Mouse (Mus musculus) A20 (cell line): ENCODE measurements at regions not wholly inside any gene's neighbourhood (a gene's known extent, or its start where the extent isn't known, plus 50 kb on each side); places are given as distances from the start of the nearest gene placed in this dataset.

Experiments
- DNase-seq: peaks from one replicate; pipeline ENCODE4 v3.0.0-alpha.2; 2011; ENCODE audit warnings: low read depth, low spot score

DNA sequence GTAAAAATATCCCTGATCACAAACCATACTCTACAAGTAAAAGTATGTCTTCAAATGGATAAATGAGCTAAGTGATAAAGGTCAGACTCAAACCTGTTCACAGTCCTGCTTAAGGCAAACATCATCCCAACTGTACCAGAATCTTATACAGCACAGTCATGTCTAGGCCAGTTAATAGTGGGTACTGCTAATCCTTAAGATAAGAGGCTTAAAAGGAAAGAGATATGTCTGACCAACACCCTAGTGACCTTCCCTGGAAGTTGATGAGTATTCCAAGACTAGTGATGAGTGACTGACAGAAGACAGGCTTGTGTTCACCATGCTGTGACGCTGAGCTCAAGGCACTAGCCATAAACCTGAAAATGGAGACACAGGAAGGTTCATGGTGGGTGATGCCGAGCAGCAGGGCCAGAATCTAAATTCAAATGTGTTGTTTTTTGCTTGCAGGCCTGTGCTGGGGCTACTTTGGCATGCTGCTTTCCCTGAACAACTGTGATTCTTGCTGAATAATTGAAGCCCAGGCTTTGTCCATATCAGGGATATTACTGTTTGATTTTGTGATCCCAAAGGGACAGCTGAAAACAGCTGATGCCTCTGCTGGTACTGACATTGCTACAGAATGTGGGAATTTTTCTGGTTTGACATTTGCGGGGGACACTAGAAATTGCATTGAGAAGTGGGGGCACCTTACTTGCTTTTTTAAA lies 699.9 kb downstream of the 1700064H15Rik start:
- no peak for DNase-seq

DNA sequence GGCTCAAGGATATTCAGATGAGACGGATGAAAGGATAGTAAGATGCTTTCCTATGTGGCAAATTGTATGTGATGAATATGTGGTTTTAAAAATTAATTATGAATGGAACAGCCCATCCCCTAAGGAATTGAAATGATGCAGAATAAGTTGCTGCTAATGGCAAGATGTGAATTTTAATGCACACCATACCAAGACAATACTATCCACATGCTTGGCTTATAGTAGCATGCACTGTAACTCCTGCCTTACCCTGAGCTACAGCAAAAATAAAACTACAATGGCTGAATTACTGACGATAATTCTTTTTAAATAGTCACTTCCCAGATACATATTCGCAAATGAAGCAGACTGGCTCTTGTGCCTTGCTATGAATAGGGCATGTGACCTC lies 699.4 kb downstream of the 1700064H15Rik start:
- no peak for DNase-seq

DNA sequence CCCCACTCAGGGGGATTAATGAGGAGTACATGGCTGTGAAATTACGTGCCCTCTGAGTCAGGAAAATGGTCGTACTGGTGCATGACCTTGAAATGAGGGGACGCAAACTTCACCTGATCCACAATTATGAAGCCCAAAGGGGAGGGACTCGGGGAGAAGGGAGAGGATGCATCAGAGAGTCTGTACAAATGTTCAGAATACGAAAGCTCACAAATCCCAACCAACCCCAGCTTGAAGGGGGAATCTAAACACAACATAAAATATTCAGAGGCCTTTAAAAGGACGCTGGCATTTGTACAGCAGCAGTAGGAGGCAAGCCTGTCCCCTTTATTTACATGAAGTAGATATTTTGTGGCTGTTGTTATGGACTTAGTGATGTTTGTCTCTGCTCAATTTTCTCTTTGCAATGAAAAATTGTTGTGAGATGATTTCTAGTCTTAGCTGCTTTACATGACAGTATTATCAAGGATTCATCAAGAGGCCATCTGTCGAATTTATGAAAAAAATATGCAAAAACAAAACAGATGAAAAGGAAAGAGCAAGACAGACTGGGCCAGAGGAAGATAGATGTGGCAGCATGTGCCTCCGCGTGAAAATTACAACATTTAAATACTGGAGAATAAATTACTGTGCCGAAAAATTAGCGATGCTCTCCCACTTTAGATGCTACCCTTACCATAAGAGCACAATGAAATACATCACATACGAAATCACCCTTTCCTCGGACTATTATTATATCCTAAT lies 695.3 kb downstream of the 1700064H15Rik start:
- DNase-seq: no peak

DNA sequence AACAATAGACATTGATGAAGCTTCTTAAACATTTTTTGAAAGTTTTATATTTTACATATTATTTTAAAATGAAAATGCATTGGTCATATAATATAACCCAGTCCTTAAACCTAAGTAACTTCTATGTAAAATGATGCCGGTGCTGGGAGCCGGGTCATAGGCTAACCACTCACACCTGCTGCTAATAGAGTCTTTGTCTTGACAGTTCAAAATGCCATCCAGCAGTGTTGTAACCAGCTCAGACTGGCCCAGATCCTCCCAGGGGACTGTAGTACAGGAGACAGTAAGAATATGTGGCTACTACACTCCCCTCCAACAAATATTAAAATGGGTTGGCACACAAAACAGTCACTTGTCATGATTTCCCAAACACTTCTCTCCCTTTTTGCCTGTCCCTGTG lies 693.6 kb downstream of the 1700064H15Rik start:
- no peak for DNase-seq

DNA sequence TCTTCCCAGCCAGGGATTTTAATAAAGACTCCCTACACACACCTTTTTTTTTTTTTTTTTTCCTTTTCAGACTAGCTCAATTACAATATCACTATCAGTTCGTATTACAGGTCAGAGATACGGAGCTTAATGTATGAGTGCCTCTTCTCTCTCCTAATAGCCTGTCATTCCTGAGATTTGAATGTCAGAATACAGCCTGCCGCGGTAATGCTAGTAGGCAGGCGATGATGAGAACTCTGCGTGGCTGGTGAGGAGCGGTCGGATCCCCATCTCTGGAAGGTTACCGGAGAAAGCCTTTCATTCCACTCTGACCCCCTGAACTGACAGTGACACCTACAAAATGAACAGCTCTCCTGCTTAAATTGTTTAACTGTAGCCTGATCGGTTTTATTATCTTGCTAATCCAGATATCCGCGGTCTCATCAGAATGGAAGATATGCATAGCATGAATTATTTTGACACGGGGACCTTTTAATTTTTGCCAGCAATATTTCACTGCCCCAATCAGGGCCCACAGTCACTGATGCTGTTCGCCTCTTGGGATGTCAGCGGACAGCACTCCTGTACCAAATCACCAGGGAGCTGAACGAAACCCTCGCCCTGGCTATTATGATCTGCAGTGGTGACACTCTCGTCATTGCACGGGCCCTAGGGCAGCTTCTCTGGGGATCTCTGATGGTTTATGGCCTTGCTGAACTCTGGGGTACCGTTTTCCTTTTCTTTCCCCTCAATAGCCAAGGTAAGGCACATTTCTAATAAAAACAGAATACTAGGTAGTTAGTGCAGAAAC lies 690.9 kb downstream of the 1700064H15Rik start:
- no peak for DNase-seq

DNA sequence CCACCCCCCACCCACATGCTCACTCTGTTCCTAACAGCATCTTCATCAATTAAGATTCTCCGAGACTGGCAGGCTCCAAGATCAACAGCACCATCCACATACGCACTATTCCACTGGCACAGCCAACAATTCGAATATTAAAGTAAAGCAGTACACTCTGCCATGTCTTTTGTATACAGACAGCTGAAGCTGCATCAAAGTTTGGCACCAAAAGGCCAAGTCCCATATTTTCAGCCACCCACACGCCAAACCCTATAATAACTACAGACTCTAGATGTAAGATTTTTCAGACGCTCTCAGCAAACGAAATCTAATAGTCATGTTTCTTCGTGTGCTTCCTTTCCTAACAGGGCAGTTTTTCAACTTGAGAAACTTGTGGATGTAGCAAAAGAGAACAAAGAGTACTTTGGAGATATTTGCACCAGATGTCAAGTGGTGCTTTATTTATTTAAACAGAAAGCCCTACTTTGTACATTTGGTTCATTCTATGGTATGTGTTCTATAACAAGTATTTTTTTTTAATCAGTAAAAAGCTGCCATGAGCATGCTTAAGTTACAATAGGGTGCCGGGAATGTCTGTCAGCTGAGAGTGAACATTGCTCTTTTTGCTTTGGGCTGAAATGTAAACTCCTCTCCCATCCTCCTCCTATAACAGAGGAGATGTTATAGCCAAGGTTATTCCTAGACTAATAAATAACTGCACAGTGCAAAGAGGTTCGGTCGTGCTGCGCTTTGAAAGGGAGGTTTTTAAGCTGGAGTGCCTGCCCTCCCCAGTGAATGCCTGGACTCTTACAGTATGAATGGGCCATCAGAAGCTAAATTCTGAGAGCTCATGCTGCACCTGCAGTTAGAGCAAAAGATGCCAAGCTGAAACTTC lies 686.9 kb downstream of the 1700064H15Rik start:
- no peak for DNase-seq

DNA sequence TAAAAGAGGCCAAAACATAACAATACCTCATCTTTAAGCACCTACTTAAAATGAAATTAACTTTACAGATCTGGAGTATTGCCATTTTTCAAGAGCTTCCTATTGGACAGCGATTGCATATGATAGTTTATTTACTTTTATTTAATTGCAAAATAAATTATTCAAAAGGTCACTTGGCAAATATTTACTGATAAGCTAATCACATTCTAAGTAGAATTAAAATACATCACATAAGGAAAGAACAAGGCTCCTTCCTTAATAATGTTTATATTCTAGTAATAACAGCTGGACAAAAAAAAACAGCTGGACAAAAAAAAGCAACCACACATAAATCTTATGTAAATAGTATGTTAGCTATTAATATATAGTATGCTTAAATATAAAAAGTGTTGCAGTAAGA lies 668.1 kb downstream of the 1700064H15Rik start:
- no peak for DNase-seq

DNA sequence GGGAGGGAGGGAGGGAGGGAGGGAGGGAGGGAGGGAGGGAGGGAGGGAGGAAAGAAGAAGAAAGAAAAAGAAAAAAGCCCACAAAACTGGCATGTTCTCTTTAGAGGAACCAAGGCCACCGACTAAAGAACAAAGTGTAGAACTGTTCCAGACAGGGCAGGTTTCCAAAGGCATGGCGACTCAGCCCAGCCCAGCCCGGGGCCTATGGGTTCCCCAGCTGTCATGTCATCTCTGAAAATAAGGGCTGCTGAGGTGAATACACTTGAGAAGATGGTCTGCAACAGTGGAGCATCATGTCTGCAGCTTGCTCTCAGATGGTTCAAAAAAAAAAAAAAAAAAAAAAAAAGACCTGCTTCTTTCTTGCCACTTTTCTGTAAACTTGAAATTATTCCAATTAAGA lies 639.8 kb downstream of the 1700064H15Rik start:
- DNase-seq: no peak

DNA sequence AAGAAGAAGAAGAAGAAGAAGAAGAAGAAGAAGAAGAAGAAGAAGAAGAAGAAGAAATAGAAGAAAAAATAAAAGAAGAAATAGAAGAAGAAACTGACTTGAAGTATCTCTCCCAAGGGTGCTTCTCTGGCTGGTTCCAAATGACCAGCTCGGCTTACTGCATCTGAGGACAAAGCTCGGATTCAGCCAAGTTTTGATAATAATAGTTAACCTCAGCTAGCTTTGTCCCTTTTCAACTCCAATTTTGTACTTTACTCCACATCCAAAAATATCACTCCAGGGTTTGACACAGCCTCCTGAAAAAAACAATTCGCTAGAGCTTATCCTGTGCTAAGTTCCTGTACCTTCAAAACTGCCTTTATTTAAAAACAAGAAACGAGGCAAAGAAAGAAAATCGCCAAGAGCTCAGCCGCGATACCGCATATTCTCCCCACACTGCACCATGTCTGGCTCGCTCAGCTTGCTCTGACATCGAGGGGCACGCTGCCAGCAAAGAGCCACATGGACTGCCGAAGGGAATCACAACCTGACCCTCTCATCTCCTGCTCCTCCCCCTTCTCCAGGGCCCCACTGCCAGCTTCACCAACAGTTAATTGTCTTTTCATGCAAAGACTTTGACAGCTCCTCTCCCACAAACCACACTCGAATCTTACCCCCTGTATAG lies 638.8 kb downstream of the 1700064H15Rik start:
- no peak for DNase-seq

DNA sequence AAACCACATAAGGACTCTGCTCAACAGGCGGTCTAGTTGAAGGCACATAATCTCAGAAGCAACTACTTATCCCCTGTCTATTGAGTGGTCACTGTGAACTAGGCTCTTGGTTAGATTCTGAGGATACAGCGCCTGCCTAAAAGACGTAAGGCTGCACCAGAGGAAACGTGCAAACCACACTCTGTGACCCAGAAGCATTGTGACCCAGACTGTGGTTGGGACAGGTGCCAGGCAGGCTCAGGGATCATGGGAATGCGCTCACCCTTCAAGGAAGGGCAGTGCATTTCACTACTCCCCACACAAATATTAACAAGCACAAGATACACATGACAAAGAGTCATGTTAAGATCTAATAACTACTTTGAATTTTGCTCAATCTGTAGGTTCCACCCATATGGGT lies 628.3 kb downstream of the 1700064H15Rik start:
- DNase-seq: no peak

DNA sequence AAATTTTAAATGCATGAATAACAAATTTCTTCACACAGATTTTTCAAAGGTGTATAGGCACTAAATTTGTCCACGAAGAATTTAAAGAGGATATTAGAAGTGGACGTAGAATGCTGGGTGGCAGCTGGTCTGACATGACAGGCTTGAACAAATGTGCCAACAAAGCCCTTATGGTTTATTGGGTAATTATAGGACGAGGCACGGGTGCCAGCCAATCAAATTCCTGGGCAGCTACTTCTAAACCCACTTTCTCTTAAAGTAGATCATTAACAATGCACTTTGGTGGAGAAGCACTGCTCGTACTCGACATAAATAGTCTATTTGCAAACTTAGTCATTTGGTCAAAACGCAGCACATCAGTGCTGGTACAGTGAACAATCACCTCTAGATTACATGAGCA lies 626.4 kb downstream of the 1700064H15Rik start:
- DNase-seq: no peak

DNA sequence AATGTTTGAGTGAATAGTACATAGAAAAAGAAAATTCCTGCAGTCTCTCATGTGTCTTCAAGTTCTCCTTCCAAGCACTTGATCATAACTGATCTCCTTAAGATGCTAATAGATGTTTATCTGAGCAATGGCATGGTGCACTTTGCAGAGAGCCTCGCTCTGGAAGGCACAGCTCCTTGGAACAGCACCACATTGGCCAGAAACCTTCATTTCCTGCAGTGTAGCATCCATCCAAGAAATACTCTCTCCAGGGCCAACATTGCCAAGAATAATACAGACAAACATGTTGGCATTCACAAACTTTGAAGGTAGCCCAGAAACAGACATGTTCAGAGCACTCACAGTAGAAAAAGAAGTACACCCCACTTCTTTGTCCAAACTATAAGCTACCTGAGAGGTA lies 623.7 kb downstream of the 1700064H15Rik start:
- no peak for DNase-seq

DNA sequence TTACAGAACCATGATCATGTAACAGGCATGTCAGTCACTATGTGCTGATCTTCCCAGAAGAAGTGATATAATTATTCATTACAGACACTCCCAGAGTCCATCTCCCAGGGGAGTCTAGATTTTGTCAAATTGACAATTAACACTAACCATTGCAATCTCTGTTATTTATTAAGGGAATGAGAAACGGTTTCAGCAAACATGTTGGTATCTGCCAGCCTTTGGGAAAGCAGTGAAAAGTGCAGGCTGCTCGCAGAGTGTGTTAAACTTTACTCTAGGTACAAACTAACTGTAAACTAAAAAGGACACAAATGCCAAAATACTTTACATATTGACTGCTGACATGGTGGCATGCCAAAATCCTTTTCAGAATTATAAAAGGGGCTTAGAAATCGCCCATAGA lies 583.9 kb downstream of the 1700064H15Rik start:
- no peak for DNase-seq

DNA sequence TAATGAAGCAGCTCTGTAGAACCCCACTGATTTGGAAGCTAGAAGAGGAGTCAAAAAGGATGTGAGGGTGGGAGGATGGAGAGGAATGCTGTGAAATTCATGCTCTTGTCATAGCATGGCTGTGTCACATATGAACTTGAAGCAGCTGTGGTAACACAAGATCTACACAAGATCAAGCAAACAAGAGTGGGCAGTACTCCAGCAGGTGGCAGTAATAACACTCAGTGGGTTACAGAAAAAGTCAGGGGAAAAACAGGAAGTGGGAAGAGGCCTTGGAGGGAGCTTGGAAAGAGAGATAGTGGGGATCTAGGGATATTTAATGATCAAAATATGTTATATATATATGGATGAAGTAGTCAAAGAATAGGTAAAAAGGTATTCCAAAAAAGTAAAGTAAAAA lies 582.5 kb downstream of the 1700064H15Rik start:
- DNase-seq: peak; percentile 34

DNA sequence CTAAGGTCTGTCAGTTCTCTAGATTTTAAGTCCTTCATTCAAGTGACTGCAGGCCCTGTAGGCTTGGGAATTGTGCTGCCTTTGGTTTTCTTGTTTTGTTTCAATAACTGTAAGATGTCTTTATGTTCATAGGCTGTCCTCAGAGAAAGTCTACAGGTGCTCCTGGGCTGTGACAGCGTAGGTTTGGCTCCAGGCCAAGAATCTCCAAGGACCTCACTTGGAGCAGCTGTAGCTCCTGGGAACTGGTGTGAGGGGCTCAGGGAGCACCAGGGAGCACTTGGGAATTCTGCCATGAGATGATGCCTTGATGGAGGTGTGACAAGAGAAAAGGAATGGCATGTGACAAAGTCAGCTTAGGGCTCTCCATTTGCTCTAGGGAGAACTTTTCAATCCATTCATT lies 581.9 kb downstream of the 1700064H15Rik start:
- no peak for DNase-seq

DNA sequence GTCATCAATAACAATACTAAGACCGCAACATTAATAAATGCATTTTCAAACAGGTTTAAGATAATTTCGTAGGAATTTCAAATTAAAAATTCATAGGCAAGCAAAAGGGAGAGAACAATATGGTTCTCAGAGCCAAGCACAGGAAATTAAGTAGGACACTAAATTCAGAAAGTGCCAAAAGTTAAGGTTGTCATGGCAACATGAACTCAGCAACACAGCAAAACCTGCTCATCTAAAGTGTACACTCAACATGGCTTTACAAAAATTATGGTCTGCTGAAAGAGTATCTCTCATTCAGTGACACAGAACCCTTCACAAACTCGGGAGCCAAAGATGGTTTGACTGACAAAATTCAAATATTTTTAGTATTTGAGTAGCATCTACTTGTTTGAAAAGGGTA lies 572.5 kb downstream of the 1700064H15Rik start:
- no peak for DNase-seq

DNA sequence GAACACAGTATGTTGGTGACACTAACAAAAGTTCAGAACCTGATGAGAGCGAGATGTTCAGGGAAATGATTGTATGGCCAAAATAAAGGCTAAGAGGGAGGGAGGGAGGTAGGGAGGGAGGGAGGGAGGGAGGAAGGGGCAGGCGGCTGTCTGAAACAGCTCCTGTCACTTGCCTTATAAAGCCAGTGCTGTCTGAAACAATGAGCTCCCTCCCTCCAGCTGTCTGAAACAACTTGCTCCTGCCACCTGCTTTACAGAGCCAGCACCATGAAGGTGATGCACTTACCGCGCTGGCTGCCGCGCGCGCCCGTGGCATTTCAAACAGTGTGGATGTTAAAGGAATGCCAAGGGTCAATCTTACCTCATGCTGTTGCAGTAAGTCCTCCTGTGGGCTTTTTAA lies 571.9 kb downstream of the 1700064H15Rik start:
- no peak for DNase-seq

DNA sequence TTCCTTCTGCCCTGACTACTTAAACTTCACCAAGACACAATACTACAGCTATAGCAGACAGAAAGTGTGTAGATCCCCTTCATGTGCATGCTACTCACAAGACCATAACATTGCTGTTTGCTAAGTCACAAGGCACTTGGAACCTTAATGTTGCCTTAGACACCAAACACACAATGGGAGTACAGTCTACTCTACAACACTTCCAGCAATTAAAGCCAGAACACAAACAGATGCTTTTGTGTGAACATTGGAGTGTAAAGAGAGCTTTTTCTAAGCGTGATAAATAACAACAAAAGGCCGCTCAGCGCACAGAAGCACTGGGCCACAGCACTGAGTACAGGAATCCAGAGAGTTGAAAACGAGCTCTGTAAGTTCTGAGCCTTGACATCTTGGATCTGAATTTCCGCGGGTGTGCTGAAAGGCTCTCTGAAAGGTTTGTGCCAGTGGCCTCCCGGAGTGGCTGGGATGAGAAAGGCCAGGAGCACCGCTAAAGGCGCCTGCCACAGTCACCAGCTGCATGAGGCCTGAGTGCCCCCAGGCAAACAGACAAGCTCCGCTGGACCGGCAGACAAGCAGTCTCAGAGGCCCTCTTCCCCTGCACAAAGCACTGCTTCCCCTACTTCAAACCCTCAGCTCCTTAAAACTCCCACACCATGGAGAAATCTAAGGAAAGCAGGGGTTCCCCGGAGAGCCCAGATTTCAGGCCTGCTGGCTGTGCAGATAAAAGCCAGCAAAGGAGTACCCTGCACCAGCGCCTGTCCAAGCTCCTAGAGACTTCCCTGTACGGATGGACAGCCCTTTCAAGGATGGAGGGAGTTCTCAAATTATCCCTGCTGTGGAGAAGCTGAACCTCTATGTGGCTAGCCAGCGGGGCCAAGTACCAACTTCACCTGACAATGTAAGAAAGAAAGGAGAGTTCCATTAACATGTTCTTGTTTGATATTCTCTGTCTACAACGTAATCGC lies 568.3 kb downstream of the 1700064H15Rik start:
- DNase-seq: no peak

DNA sequence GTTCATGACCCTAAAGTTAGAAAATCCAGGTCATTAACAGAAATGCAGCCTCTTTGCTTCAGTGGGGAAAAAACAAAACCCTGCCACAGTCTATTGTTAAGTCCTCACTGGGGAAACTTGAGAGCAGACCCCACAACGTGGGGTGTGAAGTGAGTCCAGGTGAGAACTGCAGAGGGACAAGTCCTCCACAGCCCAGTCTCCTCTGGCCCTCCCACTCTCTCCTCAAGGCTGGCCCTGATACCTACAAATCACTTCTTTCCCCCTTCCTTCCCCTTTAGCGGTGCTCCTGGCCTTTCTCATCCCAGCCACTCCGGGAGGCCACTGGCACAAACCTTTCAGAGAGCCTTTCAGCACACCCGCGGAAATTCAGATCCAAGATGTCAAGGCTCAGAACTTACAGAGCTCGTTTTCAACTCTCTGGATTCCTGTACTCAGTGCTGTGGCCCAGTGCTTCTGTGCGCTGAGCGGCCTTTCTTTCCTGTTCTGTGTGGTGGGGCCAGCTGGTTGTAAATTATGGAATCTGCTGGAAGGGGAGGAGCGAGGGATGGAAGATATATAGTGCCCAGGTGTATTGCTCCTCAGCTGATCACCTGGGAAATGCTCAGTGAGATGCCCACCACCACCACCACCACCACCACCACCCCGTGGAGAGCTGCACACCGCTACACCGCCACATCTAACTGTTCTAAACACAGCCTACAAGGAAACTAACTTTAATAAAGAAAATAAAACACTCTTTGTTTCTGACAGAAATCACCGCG lies 566.8 kb downstream of the 1700064H15Rik start:
- DNase-seq: no peak
